24 mouse cellular contexts compared by ENCODE assay signal in genomic region chr5:108626050-108626660, GRCm38 (mm10). TPM values are rescaled to one million over a fixed set of nuclear protein-coding genes. Genes with fewer than 3 reads are reported as not detected.
DNase-seq lines count a peak whose midpoint lies in the region; ATAC-seq and TF ChIP-seq lines count a peak whose summit lies in the region.
"Had no signal": no experiment of that assay in that cellular context is flagged by ENCODE, and none has a peak within 500 bp of the region (broad histone marks: within the 10 kb centered on the region; RNA-seq: fewer than 3 reads in every experiment).

No protein-coding gene starts in this region.

- H3K36me3 ChIP-seq in MEL (ENCODE audit: control insufficient read depth in 1 of 2, insufficient read depth in 2 of 2, low read length in 2 of 2), result peaks cover 22 to 37% of the 10 kb centered on the region in 2 experiments
- H3K36me3 ChIP-seq in liver, embryonic 14.5 days (replicated peaks; ENCODE audit: control insufficient read depth, insufficient read depth, low read depth), result peaks cover 28% of the 10 kb centered on the region

- H3K27ac ChIP-seq in MEL (ENCODE audit: control insufficient read depth, low read depth, low read length), result peak overlapping the region; percentile 42
- no peak overlapping the region for H3K27ac ChIP-seq in liver, embryonic 14.5 days
- H3K27ac ChIP-seq: heart, embryonic 10.5 days; heart, embryonic 15.5 days; kidney, postnatal 0 days; limb, embryonic 13.5 days had no signal

- H3K79me2 ChIP-seq in MEL (ENCODE audit: control insufficient read depth, insufficient read depth, low read length, poor library complexity), result peaks cover 45% of the 10 kb centered on the region

- peaks cover 17 to 19% of the 10 kb centered on the region in 2 experiments for H3K4me1 ChIP-seq in MEL (ENCODE audit: control insufficient read depth in 1 of 2, insufficient read depth in 2 of 2, low read length in 2 of 2)
- peaks cover 13 to 18% of the 10 kb centered on the region in 2 experiments for H3K4me1 ChIP-seq in liver, embryonic 14.5 days (replicated peaks; ENCODE audit: control insufficient read depth in 2 of 2, insufficient read depth in 2 of 2, low read length in 1 of 2)

- H3K27me3 ChIP-seq in MEL (ENCODE audit: control insufficient read depth in 1 of 2, insufficient read depth in 2 of 2, low read length in 2 of 2), result no peaks in the 10 kb centered on the region
- no peaks in the 10 kb centered on the region for H3K27me3 ChIP-seq in liver, embryonic 14.5 days (ENCODE audit: control insufficient read depth, insufficient read depth, low read length)
- H3K27me3 ChIP-seq: heart, embryonic 15.5 days; limb, embryonic 13.5 days had no signal

- no peak for ATAC-seq in liver, embryonic 14.5 days (ENCODE audit: insufficient read depth)
- ATAC-seq in erythroblast, adult 5-6 weeks (replicated peaks; ENCODE audit: low FRiP score, poor library complexity, severe bottlenecking), result no peak
- ATAC-seq: forebrain, embryonic 14.5 days; hindbrain, embryonic 16.5 days had no signal

- 24% methylated on average over 4 of the region's 4 CpGs for WGBS in liver, embryonic 14.5 days (ENCODE audit: insufficient replicate concordance)

- TF ChIP-seq RAD21 in MEL (IDR thresholded peaks at IDR 0.05; ENCODE audit: low read depth, low read length), result no peak

- peak overlapping the region; percentile 25; the same call in 1 of the 2 replicates for H3K4me2 ChIP-seq in liver, embryonic 14.5 days (ENCODE audit: low read depth)
- H3K4me2 ChIP-seq: heart, embryonic 15.5 days; limb, embryonic 13.5 days had no signal

- no peak for TF ChIP-seq CTCF in MEL (IDR thresholded peaks at IDR 0.05 in 2 of 3, conservative IDR thresholded peaks at IDR 0.05 in 1 of 3; ENCODE audit: control insufficient read depth in 1 of 3, insufficient read depth in 1 of 3, low read depth in 2 of 3, low read length in 3 of 3, poor library complexity in 1 of 3, severe bottlenecking in 1 of 3)
- TF ChIP-seq CTCF in liver, embryonic 14.5 days (IDR thresholded peaks at IDR 0.05; ENCODE audit: low read depth), result no peak

- peak; percentile 76 to 77 for TF ChIP-seq EP300 in MEL (IDR thresholded peaks at IDR 0.05; ENCODE audit: low read depth in 1 of 2, low read length in 2 of 2)
- TF ChIP-seq EP300 in liver, embryonic 14.5 days (IDR thresholded peaks at IDR 0.05; ENCODE audit: low read depth), result 0 out of 2 replicates have a peak, but pooled peaks have one; percentile 30

- no peak overlapping the region for H3K9ac ChIP-seq in MEL (ENCODE audit: control insufficient read depth, low read depth, low read length, poor library complexity, severe bottlenecking)
- H3K9ac ChIP-seq in liver, embryonic 14.5 days (replicated peaks), result no peak overlapping the region
- H3K9ac ChIP-seq: heart, embryonic 15.5 days; limb, embryonic 13.5 days had no signal

- H3K4me3 ChIP-seq in MEL (ENCODE audit: control insufficient read depth in 1 of 2, insufficient read depth in 1 of 2, low read depth in 2 of 2, low read length in 2 of 2), result no peak overlapping the region
- H3K4me3 ChIP-seq in liver, embryonic 14.5 days (ENCODE audit: insufficient read depth in 1 of 2, low read depth in 2 of 2, low read length in 2 of 2), result no peak overlapping the region
- H3K4me3 ChIP-seq: heart, embryonic 10.5 days; heart, embryonic 15.5 days; limb, embryonic 13.5 days had no signal

- H3K9me3 ChIP-seq in MEL (replicated peaks; ENCODE audit: insufficient read depth, low read length), result no peaks in the 10 kb centered on the region
- H3K9me3 ChIP-seq in liver, embryonic 14.5 days (ENCODE audit: control insufficient read depth, low read length), result no peaks in the 10 kb centered on the region
- H3K9me3 ChIP-seq: heart, embryonic 10.5 days; heart, embryonic 15.5 days; limb, embryonic 13.5 days had no signal

- no peak for TF ChIP-seq POLR2A in MEL (IDR thresholded peaks at IDR 0.05; ENCODE audit: control insufficient read depth in 1 of 2, insufficient read depth in 1 of 2, low read depth in 1 of 2, low read length in 2 of 2, poor library complexity in 1 of 2)

- DNase-seq in cerebellum, postnatal 10 days, result peak; percentile 18 to 25
- no peak for DNase-seq in cerebellum, postnatal 4 days (ENCODE audit: low spot score in 2 of 2)
- DNase-seq in MEL (ENCODE audit: low read depth, low spot score), result peak; percentile 68
- DNase-seq in liver, embryonic 14.5 days (ENCODE audit: low read depth in 3 of 3, low spot score in 3 of 3), result peak in 1 of 3 experiments; percentile 34
- no peak for DNase-seq in urinary bladder, adult 18-20 months (ENCODE audit: low spot score in 2 of 2)
- DNase-seq in thymus, postnatal 14 days, result no peak
- DNase-seq: adrenal gland, postnatal 10 days; cerebellum, adult 11 months; gastrocnemius, postnatal 14 days; heart, adult 11 months; kidney, adult 8-10 months; kidney, postnatal 4 days; lung, adult 2 months; lung, postnatal 14 days; midbrain, embryonic 14.5 days had no signal

TF ChIP-seq in MEL, 35 proteins besides CTCF, POLR2A, EP300 and RAD21 (continues in another document):
- TF ChIP-seq HCFC1 (IDR thresholded peaks at IDR 0.05; ENCODE audit: low read depth, low read length) (0 out of 2 replicates have a peak, but pooled peaks have one; percentile 18), MXI1 (IDR thresholded peaks at IDR 0.05; ENCODE audit: low read depth, low read length) (peak; percentile 67), TCF12 (IDR thresholded peaks at IDR 0.05; ENCODE audit: low read depth, low read length) (peak; percentile 77), MYC (IDR thresholded peaks at IDR 0.05; ENCODE audit: low read depth, low read length) (peak; percentile 68), TAL1 (IDR thresholded peaks at IDR 0.05; ENCODE audit: low read length) (peak; percentile 66), NRF1 (IDR thresholded peaks at IDR 0.05; ENCODE audit: insufficient read depth, low read depth, low read length, poor library complexity, severe bottlenecking) (no peak), POLR2AphosphoS5 (IDR thresholded peaks at IDR 0.05; ENCODE audit: borderline replicate concordance, low read depth, low read length) (no peak), ZMIZ1 (IDR thresholded peaks at IDR 0.05; ENCODE audit: low read depth, low read length) (no peak), SIN3A (IDR thresholded peaks at IDR 0.05; ENCODE audit: low read length) (peak; percentile 66; the same call in 1 of the 2 replicates), ZNF384 (IDR thresholded peaks at IDR 0.05; ENCODE audit: low read depth, low read length) (no peak), CHD1 (IDR thresholded peaks at IDR 0.05; ENCODE audit: low read depth, low read length) (0 out of 2 replicates have a peak, but pooled peaks have one; percentile 34), GATA1 (IDR thresholded peaks at IDR 0.05; ENCODE audit: low read depth, low read length) (peak; percentile 89), ETS1 (IDR thresholded peaks at IDR 0.05; ENCODE audit: low read depth, low read length) (peak; percentile 73), SMC3 (IDR thresholded peaks at IDR 0.05; ENCODE audit: low read depth, low read length) (no peak), TBP (IDR thresholded peaks at IDR 0.05; ENCODE audit: low read depth, low read length) (no peak)

RNA-seq across cellular contexts. Expression of gene Gak, which starts 3.4 kb away (rescaled TPM):
- total RNA-seq in MEL (2012; rRNA removed), result 48.5 and 54.9 TPM in 2 replicates
- 10 to 100 TPM in 1 of 2 experiments, not detected in 1; 76.4 TPM for polyA plus RNA-seq in MEL (2012; ENCODE audit: insufficient read depth in 1 of 2, insufficient read length in 2 of 2, low read depth in 1 of 2, low replicate concordance in 2 of 2, missing spikeins in 1 of 2)
- 19.4 and 22.6 TPM in 2 replicates for polyA plus RNA-seq in liver, embryonic 14.5 days (2012; rRNA removed)
- 20.7 and 22.7 TPM in 2 replicates for polyA plus RNA-seq in liver, embryonic 14.5 days (2014; fragmentation: Nextera tagmentation; extraction: Ambion mirVana)
- 24.8 and 36.8 TPM in 2 replicates for total RNA-seq in erythroblast, adult 5-6 weeks (2015; ENCODE audit: low replicate concordance)
- total RNA-seq in erythroblast, adult 5-6 weeks (2017; ENCODE audit: low replicate concordance), result 25.4 and 31.9 TPM in 2 replicates

RNA-seq across cellular contexts. Expression of gene Tmem175, which starts 3.4 kb away (rescaled TPM):
- 19.3 and 22.1 TPM in 2 replicates for total RNA-seq in MEL (2012; rRNA removed)
- polyA plus RNA-seq in MEL (2012; ENCODE audit: insufficient read depth in 1 of 2, insufficient read length in 2 of 2, low read depth in 1 of 2, low replicate concordance in 2 of 2, missing spikeins in 1 of 2), result 10 to 100 TPM in 1 of 2 experiments, not detected in 1; 39.2 TPM
- polyA plus RNA-seq in liver, embryonic 14.5 days (2012; rRNA removed), result 8.2 and 11.1 TPM in 2 replicates
- polyA plus RNA-seq in liver, embryonic 14.5 days (2014; fragmentation: Nextera tagmentation; extraction: Ambion mirVana), result 12.8 and 15.0 TPM in 2 replicates
- total RNA-seq in erythroblast, adult 5-6 weeks (2015; ENCODE audit: low replicate concordance), result 3.1 and 12.5 TPM in 2 replicates
- total RNA-seq in erythroblast, adult 5-6 weeks (2017; ENCODE audit: low replicate concordance), result 0.70 and 9.2 TPM in 2 replicates

RNA-seq across cellular contexts. Expression of gene Idua, which starts 34.0 kb away (rescaled TPM):
- 1.5 and 1.9 TPM in 2 replicates for total RNA-seq in MEL (2012; rRNA removed)
- 1 to 10 TPM in 1 of 2 experiments, not detected in 1; 9.5 TPM for polyA plus RNA-seq in MEL (2012; ENCODE audit: insufficient read depth in 1 of 2, insufficient read length in 2 of 2, low read depth in 1 of 2, low replicate concordance in 2 of 2, missing spikeins in 1 of 2)
- 3.0 and 3.1 TPM in 2 replicates for polyA plus RNA-seq in liver, embryonic 14.5 days (2012; rRNA removed)
- 2.5 and 2.9 TPM in 2 replicates for polyA plus RNA-seq in liver, embryonic 14.5 days (2014; fragmentation: Nextera tagmentation; extraction: Ambion mirVana)
- total RNA-seq in erythroblast, adult 5-6 weeks (2015; ENCODE audit: low replicate concordance), result 2.9 and 8.8 TPM in 2 replicates
- total RNA-seq in erythroblast, adult 5-6 weeks (2017; ENCODE audit: low replicate concordance), result 1.1 and 2.7 TPM in 2 replicates

RNA-seq across cellular contexts. Expression of gene Dgkq, which starts 43.3 kb away (rescaled TPM):
- 10.5 and 11.3 TPM in 2 replicates for total RNA-seq in MEL (2012; rRNA removed)
- 10 to 100 TPM in 1 of 2 experiments, not detected in 1; 11.3 TPM for polyA plus RNA-seq in MEL (2012; ENCODE audit: insufficient read depth in 1 of 2, insufficient read length in 2 of 2, low read depth in 1 of 2, low replicate concordance in 2 of 2, missing spikeins in 1 of 2)
- polyA plus RNA-seq in liver, embryonic 14.5 days (2012; rRNA removed), result 4.7 TPM in 2 replicates
- 1.9 and 2.3 TPM in 2 replicates for polyA plus RNA-seq in liver, embryonic 14.5 days (2014; fragmentation: Nextera tagmentation; extraction: Ambion mirVana)
- 0.96 and 4.8 TPM in 2 replicates for total RNA-seq in erythroblast, adult 5-6 weeks (2015; ENCODE audit: low replicate concordance)
- 0.70 and 1.3 TPM in 2 replicates for total RNA-seq in erythroblast, adult 5-6 weeks (2017; ENCODE audit: low replicate concordance)

RNA-seq across cellular contexts. Expression of gene Slc26a1, which starts 49.2 kb away (rescaled TPM):
- 31.2 and 33.9 TPM in 2 replicates for total RNA-seq in MEL (2012; rRNA removed)
- 10 to 100 TPM in 1 of 2 experiments, not detected in 1; 29.6 TPM for polyA plus RNA-seq in MEL (2012; ENCODE audit: insufficient read depth in 1 of 2, insufficient read length in 2 of 2, low read depth in 1 of 2, low replicate concordance in 2 of 2, missing spikeins in 1 of 2)
- 15.3 and 17.9 TPM in 2 replicates for polyA plus RNA-seq in liver, embryonic 14.5 days (2012; rRNA removed)
- 12.6 and 15.5 TPM in 2 replicates for polyA plus RNA-seq in liver, embryonic 14.5 days (2014; fragmentation: Nextera tagmentation; extraction: Ambion mirVana)
- total RNA-seq in erythroblast, adult 5-6 weeks (2015; ENCODE audit: low replicate concordance), result 0.38 and 3.3 TPM in 2 replicates
- total RNA-seq in erythroblast, adult 5-6 weeks (2017; ENCODE audit: low replicate concordance), result 0.68 and 1.4 TPM in 2 replicates
- total RNA-seq: gastrocnemius, postnatal 14 days; heart, postnatal 25 days; monocyte, adult 5-6 weeks had no signal

Comparison
In these comparisons a context has a peak if more than half of its experiments do, and no peak if none do; other contexts are left out.
1. DNase-seq: peak in cerebellum, postnatal 10 days (2 of 2) and MEL (single experiment); none in cerebellum, postnatal 4 days (0 of 2), urinary bladder, adult 18-20 months (0 of 2) and thymus, postnatal 14 days (single experiment).